Mouse (Mus musculus): Measurements from ENCODE around the gene Scyl2.

Scyl2 gene

DNA sequence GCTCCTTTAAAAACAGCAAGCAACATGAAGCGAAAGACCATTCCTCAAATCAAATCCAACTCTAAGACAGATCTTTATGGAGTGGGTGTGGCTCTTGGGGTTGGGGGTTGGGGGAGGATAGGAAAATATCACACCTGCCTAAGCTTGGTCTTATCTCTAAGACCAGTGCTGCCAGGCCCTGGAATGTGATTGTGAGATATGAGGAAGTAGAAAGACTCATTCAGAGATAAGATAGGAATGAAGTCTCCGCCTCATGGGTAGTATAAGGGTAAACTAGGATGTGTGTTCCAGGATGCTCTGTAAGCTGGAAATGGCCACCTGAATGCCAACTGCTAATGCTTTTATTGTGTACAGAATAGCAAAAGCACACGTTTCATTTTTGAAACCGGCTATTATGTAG is 91.8 kb downstream of the Scyl2 start:
- no peak for DNase-seq

- DNase-seq, result no peak
Measured at GRCm38 (mm10) chr10:89592797-89593196, 93.3 kb downstream of the Scyl2 start.

- DNase-seq, result no peak
Measured at GRCm38 (mm10) chr10:89589877-89590276, 96.2 kb downstream of the Scyl2 start.

Data from thymus, postnatal 14 days (tissue).